Mouse (Mus musculus): ENCODE data around the gene 1700037H04Rik.

GRCm38 (mm10) chr2:131118968-131119574 is 40.8 kb downstream of the 1700037H04Rik start:
- TF ChIP-seq CTCF (IDR thresholded peaks at IDR 0.05 in 2 of 3, conservative IDR thresholded peaks at IDR 0.05 in 1 of 3; ENCODE audit: control insufficient read depth in 1 of 3, insufficient read depth in 1 of 3, low read depth in 2 of 3, low read length in 3 of 3, poor library complexity in 1 of 3, severe bottlenecking in 1 of 3) (no peak), POLR2A (IDR thresholded peaks at IDR 0.05; ENCODE audit: control insufficient read depth in 1 of 2, insufficient read depth in 1 of 2, low read depth in 1 of 2, low read length in 2 of 2, poor library complexity in 1 of 2) (no peak), MAZ (IDR thresholded peaks at IDR 0.05; ENCODE audit: low read depth, low read length) (no peak), BHLHE40 (IDR thresholded peaks at IDR 0.05; ENCODE audit: borderline replicate concordance, low read depth, low read length) (no peak), SIN3A (IDR thresholded peaks at IDR 0.05; ENCODE audit: low read length) (no peak), UBTF (IDR thresholded peaks at IDR 0.05; ENCODE audit: borderline replicate concordance, insufficient read depth, low read depth, low read length) (no peak), GATA1 (IDR thresholded peaks at IDR 0.05; ENCODE audit: low read depth, low read length) (no peak), POLR2AphosphoS5 (IDR thresholded peaks at IDR 0.05; ENCODE audit: borderline replicate concordance, low read depth, low read length) (no peak)
